26 mouse cellular contexts compared by ENCODE assay signal in genomic region chr10:75324391-75324790, GRCm38 (mm10). TPM values are rescaled to one million over a fixed set of nuclear protein-coding genes. Genes with fewer than 3 reads are reported as not detected.
DNase-seq lines count a peak whose midpoint lies in the region; ATAC-seq and TF ChIP-seq lines count a peak whose summit lies in the region.
"Had no signal": no experiment of that assay in that cellular context is flagged by ENCODE, and none has a peak within 500 bp of the region (broad histone marks: within the 10 kb centered on the region; RNA-seq: fewer than 3 reads in every experiment).

No protein-coding gene starts in this region.

- ATAC-seq in megakaryocyte, adult 5-6 weeks (ENCODE audit: poor library complexity, severe bottlenecking), result no peak
- ATAC-seq in granulocyte monocyte progenitor cell, adult 5-6 weeks (replicated peaks; ENCODE audit: poor library complexity, severe bottlenecking), result peak; percentile 43
- ATAC-seq: CD4-positive, CD25-positive, alpha-beta regulatory T cell, adult 4 months; forebrain, embryonic 14.5 days; forebrain, postnatal 0 days; hindbrain, postnatal 0 days; inflammation-experienced regulatory T-cells, adult 6 months; intestine, embryonic 16.5 days; Patski had no signal

- H3K27me3 ChIP-seq in megakaryocyte, embryonic 14.5 days (replicated peaks), result no peaks in the 10 kb centered on the region
- peaks cover 90% of the 10 kb centered on the region for H3K27me3 ChIP-seq in E14TG2a.4 (ENCODE audit: insufficient read depth, low read length)
- H3K27me3 ChIP-seq: Patski had no signal

- no peak for TF ChIP-seq CTCF in E14TG2a.4 (conservative IDR thresholded peaks at IDR 0.05; ENCODE audit: low read length)

- H3K9me3 ChIP-seq in megakaryocyte, embryonic 14.5 days, result no peaks in the 10 kb centered on the region
- no peaks in the 10 kb centered on the region for H3K9me3 ChIP-seq in E14TG2a.4 (ENCODE audit: low read length)
- H3K9me3 ChIP-seq: embryonic facial prominence, embryonic 15.5 days; G1E; heart, embryonic 12.5 days; heart, embryonic 15.5 days had no signal

- peak overlapping the region; percentile 23 for H3K4me3 ChIP-seq in megakaryocyte, embryonic 14.5 days (replicated peaks)
- H3K4me3 ChIP-seq in E14TG2a.4 (replicated peaks; ENCODE audit: low read length), result 0 out of 2 replicates have a peak overlapping the region, but pooled peaks have one; percentile 13
- H3K4me3 ChIP-seq: embryonic facial prominence, embryonic 15.5 days; gastrocnemius, adult 2 months; heart, embryonic 12.5 days; heart, embryonic 15.5 days had no signal

- H3K36me3 ChIP-seq in megakaryocyte, embryonic 14.5 days (replicated peaks; ENCODE audit: low read length), result peaks cover 98% of the 10 kb centered on the region
- H3K36me3 ChIP-seq in E14TG2a.4 (ENCODE audit: insufficient read depth, low read length), result no peaks in the 10 kb centered on the region
- H3K36me3 ChIP-seq: embryonic facial prominence, embryonic 15.5 days; G1E; heart, embryonic 12.5 days; heart, embryonic 15.5 days had no signal

- peaks cover 100% of the 10 kb centered on the region for H3K4me1 ChIP-seq in megakaryocyte, embryonic 14.5 days
- peaks cover 20% of the 10 kb centered on the region for H3K4me1 ChIP-seq in E14TG2a.4 (replicated peaks; ENCODE audit: low read depth, low read length)
- H3K4me1 ChIP-seq: embryonic facial prominence, embryonic 15.5 days had no signal

- DNase-seq in gastrocnemius, postnatal 25 days, result no peak
- no peak for DNase-seq in cerebellum, postnatal 10 days
- DNase-seq: adrenal gland, postnatal 10 days; adrenal gland, postnatal 36 days; cerebellum, adult 18-20 months; cerebellum, adult 9-10 months; embryo, embryonic 11 days; forebrain, postnatal 0 days; gastrocnemius, adult 2 months; gastrocnemius, postnatal 14 days; heart, postnatal 10 days; heart, postnatal 36 days had no signal

RNA-seq across cellular contexts. Expression of gene Adora2a, which starts 7.7 kb away (rescaled TPM):
- 10.7 and 16.9 TPM in 2 replicates for polyA plus RNA-seq in megakaryocyte, embryonic 14.5 days (2012; ENCODE audit: insufficient read depth, low replicate concordance)
- 3.3 TPM in 2 replicates for total RNA-seq in megakaryocyte, adult 5-6 weeks (2015)
- 2.6 and 3.0 TPM in 2 replicates for total RNA-seq in megakaryocyte, adult 5-6 weeks (2017)
- 0.79 and 0.80 TPM in 2 replicates for total RNA-seq in granulocyte monocyte progenitor cell, adult 5-6 weeks (2014; fragmentation: Nextera tagmentation)
- 1.1 and 2.4 TPM in 2 replicates for total RNA-seq in granulocyte monocyte progenitor cell, adult 5-6 weeks (2017)
- total RNA-seq in gastrocnemius, postnatal 25 days (2021), result 1 to 10 TPM; 1.0 to 1.4 TPM
